Mouse (Mus musculus) left cerebral cortex, adult 2 months (tissue): Measurements from ENCODE around the gene Cxcr2. TPM values are rescaled to one million over a fixed set of nuclear protein-coding genes. Genes with fewer than 3 reads are reported as not detected.
A peak's percentile ranks its signal among the peaks of the same experiment; 100 is the strongest.

Source experiments
- DNase-seq, 2 experiments: peaks; one replicate each; pipeline ENCODE4 v3.0.0; 2021 to 2022; ENCODE audit warnings: low spot score in 2 of 2, mixed read lengths in 1 of 2; ENCODE audit errors: extremely low spot score in 1 of 2
- H3K27ac ChIP-seq: fragments of 200-600 bp; 2 replicates; pipeline ENCODE4 v1.8.1; 2022
- H3K4me3 ChIP-seq: fragments of 200-600 bp; 2 replicates; pipeline ENCODE4 v1.8.1; 2022
- CTCF ChIP-seq: fragments of 200-600 bp; IDR thresholded peaks from 2 replicates; pipeline ENCODE4 v1.8.1; 2022; ENCODE audit warnings: antibody characterized with exemption, mild to moderate bottlenecking, moderate library complexity
- intact Hi-C: fragments of 180-260 bp; cut with DNase I; formaldehyde crosslinking; loops from one replicate; pipeline ENCODE4 v1.15.1; 2025
- total RNA-seq, 2 experiments: library from RNA; stranded (reverse); gene quantifications; 2 replicates each; pipeline ENCODE4 v1.2.3; 2021

Gene Cxcr2
- total RNA-seq, 2 experiments from 2014 or later = not detected

DNA sequence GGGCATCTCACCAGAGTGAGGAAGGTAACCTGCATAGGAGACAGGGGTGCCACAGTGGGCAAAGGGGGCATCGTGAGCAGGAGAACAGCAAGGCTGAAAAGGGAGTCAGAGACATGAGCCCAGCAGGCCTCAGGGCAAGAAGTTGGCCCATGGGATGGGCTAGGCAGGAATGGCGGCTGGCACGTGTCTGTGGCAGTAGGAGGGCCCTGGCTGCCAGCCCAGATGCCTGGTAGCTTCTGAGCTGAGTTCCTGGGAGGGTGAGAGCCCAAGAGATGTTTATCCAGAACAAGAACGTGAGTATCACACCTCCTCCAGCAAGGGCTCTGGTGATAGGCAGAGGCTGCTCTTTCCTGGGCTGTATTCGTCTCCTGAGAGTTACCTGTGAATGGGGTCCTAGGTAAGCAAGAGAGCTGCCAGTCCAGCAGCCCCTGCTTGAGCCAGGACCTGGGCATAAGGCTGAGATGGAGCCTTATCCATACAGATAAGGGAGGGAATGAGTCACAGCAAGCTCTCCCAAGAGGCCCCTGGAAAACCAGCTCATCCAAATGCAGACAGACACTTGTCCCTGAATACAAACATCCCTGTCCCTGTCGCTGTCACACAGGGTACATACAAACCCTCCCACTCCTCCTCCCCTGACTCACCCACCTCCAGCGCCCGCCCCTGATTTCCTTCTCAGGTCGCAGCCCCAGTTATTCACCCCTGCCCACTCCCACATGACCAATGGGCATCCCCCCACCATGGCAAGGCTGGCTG is 31.8 kb upstream of the Cxcr2 start:
- DNase-seq = peak; percentile 44 to 55
- no peak overlapping the region for H3K27ac ChIP-seq
- no peak overlapping the region for H3K4me3 ChIP-seq
- TF ChIP-seq CTCF = no peak
- intact Hi-C loops = loop anchor here (2.0 kb wide), 1 partner anchor 125 kb away; no protein-coding TSS in a partner anchor

DNA sequence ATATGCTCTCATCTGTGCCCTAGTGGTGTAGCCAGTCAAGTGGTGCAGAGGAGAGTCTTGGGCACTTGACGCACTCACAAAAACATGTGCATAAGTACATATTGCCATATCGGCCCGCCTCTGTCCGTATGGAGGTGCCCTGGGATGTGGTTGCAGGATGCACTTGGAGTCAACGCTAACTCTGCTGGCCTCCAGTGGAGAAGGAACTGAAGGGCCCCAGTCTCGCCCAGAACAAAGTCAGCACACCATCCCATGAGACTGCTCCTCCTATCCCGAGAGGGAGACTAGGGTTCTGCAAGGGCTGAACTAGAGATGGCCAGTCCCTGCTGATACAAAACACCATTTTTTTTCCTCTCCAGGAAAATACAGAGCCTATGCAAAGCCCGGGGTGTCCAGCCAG is 30.6 kb upstream of the Cxcr2 start:
- Histone ChIP-seq H3K27ac (no peak overlapping the region), H3K4me3 (no peak overlapping the region)
- intact Hi-C loops = loop anchor here (2.0 kb wide), 1 partner anchor 126 kb away; no protein-coding TSS in a partner anchor
- DNase-seq = no peak
- no peak for TF ChIP-seq CTCF

DNA sequence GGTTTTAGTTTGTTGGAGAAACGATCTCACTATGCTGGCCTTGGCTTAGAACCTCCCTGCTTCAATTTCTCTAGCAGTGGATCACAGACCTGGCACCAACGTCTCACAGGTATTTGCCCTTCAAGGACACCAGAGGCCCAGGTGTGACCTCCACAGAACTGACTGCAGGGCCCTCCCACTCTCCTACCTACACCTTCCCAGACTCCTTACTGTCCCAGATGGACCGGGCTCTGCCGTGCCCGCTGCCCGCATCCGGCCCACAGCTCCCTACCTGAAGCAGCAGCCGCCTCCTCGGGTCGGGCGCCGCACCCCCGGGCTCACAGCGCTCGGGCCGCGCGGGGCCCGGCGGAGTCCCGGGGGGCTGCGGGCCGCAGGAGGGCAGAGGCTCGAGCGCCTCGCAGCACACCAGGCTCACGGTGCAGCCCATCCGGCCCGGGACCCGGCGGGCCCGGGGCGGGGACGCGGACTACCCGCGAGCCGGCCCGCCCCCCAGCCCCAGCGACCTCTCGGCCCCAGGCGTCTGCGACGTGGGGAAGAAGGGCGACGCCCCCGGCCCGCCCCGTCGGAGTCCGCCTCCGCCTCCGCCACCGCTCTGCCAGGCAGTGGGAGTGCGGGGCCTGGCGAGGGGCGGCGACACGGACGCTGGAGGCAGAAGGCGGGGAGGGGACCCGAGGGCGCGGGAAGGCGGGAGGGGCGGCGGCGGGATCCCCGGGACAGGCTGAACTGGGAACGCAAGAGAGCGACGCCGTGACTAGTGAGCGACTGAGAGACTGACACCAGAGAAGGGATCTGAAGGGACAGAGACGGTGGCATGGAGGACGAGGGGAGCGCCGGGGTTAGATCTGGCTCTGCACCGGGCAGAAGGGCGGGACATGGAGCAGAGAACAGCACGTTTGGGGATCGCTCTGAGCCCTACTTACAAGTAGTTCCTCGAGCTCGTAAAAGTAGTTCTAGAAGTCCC is 29.5 kb upstream of the Cxcr2 start, which contains the start of gene Tns1:
Gene Tns1 (minus strand): TSS at position 429 of the 961 bp plus-strand sequence.
- TF ChIP-seq CTCF = no peak
- Histone ChIP-seq H3K4me3 (peak within 1 kb of the TSS; percentile 38), H3K27ac (no peak within 1 kb of the TSS)
- intact Hi-C loops = loop anchor here (2.0 kb wide), 1 partner anchor 42 kb away; no protein-coding TSS in a partner anchor
- DNase-seq = no peak

DNA sequence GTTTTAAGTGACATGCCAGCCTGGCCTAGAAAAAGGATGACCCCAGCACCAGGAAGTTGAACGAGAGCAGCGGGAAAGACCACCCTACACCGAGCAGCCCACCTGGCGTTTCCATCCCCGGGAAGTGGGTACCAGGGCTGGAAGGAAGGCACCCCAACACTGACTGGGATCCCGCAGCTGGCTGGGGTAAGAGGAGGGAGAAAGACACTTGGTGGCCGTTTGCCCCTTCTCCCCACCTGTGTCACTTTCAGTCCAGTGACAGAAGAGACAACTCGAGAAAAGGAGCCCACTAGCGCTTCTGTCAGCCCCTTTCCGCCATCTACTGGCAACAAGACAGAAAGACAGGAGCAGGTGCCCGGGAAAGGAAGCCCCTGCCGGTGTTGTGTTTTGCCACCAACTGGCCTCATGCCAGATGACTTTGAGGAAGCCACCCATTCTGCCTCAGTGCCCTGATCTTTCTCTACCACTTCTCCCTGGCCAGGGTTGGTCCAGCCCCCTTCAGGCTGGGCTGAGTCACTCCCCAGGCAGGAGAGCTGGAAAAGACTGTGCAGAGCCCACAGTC is 28.7 kb upstream of the Cxcr2 start, which contains the start of gene Rufy4:
Gene Rufy4 (plus strand): TSS at position 551 of the 562 bp plus-strand sequence.
- intact Hi-C loops = loop anchor here (1.0 to 2.0 kb wide), 2 partner anchors 42 to 224 kb away; no protein-coding TSS in a partner anchor
- Histone ChIP-seq H3K4me3 (peak within 1 kb of the TSS; percentile 38), H3K27ac (no peak within 1 kb of the TSS)
- DNase-seq = peak; percentile 60 to 67
- peak; percentile 86 for TF ChIP-seq CTCF

DNA sequence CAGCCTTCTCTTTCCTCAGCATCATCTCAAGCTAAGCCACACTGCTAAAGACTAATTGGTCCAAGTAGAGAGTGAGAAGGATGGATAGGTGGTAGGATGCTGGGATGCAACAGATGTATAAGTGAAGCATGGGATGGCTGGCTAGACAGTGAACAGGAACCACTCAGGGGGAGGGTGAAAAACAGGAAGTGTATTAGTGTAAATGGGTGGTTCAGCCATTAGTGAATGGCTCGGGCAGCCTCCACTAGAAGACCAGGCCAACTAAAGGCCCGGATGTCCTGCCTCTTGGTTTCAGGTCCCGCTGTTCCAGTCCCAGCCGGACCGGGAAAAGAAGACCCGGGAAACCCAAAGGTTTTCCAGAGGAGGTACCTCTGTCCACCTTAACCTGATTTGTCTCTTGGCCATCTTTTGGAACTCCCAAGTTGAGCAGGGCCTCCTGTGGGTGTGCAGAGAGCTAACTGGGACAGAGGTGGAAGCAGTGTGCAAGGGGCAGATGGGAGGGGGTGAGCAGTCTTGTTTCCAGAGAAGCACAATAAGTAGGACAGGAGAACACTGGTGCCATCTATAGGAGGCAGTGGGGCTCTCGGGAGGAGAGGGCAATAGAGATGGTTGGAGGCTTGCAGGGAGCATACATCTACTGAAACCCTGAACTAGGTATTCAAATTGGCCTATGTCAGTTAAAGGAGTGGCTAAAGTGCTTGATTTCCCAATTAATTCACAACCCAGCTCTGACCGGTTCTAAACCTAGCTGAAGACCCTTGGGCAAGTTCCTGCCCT is 22.7 kb upstream of the Cxcr2 start:
- H3K4me3 ChIP-seq = no peak overlapping the region
- TF ChIP-seq CTCF = no peak
- no peak overlapping the region for H3K27ac ChIP-seq
- DNase-seq = no peak
- intact Hi-C loops = no loop called here

DNA sequence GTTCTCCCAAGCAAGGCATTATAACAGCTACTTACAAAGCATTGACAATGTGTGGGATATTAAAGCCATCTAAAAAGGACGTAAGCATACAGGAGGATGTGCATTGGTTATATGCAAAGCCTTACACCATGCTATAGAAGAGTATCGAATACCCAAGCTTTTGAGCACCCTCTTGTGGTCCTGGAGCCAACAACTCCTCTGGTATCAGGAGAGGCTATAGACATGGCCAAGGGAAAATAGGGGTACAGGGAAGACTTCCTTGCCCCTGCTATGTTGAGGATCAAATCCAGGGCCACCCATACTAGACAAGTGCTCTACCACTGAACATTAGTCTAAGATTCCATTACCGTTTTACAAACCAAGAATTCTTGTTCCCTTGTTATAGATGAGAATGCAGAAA is 21.8 kb upstream of the Cxcr2 start:
- peak; percentile 37 for TF ChIP-seq CTCF
- DNase-seq = no peak
- intact Hi-C loops = no loop called here
- no peak overlapping the region for H3K4me3 ChIP-seq
- H3K27ac ChIP-seq = no peak overlapping the region

DNA sequence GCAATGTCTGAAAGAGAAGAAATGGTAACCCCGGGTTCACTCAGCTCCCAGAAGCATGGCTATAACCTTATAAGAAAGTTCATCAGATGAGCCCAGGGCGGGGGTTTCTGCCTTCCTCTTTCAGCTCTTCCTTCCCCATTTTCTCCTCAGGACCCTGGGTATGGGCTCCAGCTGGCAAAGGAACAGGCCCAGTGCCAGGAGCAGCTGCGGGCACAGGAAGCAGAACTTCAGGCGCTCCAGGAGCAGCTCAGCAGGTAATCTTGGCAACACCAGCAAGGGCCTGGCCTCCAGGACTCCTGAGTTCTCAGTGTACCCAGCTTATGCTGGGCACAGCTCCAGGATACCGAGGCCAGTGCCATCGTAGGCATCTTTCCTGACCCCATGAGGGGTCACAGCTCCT is 19.8 kb upstream of the Cxcr2 start:
- no peak for TF ChIP-seq CTCF
- intact Hi-C loops = no loop called here
- Histone ChIP-seq H3K27ac (no peak overlapping the region), H3K4me3 (no peak overlapping the region)
- DNase-seq = no peak

DNA sequence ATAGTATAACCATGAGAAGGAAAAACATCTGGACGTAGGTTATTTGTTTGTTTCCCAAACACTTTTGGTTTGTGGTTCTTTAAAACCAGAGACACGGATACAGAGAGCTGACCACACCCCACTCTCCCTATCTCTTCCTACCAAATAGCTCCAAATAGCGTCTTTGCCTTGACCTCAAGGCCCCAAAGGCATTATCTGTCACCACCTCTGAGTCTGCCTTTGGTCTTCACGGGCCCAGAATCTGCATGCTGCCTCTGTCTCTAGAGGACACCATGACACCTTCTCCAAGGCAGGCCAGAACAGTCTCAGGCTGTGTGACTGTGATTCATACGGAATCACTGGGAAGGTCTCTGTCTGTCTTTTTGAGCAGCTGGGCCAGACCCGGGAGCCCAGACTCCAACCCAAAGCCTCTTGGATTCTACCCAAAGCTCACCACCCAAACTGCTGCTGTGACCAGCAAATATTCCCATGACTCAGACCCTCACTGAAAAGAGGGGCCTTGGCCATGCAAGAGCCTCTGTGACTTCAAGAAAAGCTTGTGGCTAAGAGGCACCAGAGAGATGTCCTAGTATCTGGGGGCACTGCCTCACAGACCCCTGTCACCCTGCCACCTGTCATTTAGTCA is 18.4 kb upstream of the Cxcr2 start:
- intact Hi-C loops = no loop called here
- no peak overlapping the region for H3K4me3 ChIP-seq
- no peak overlapping the region for H3K27ac ChIP-seq
- no peak for DNase-seq
- TF ChIP-seq CTCF = no peak

DNA sequence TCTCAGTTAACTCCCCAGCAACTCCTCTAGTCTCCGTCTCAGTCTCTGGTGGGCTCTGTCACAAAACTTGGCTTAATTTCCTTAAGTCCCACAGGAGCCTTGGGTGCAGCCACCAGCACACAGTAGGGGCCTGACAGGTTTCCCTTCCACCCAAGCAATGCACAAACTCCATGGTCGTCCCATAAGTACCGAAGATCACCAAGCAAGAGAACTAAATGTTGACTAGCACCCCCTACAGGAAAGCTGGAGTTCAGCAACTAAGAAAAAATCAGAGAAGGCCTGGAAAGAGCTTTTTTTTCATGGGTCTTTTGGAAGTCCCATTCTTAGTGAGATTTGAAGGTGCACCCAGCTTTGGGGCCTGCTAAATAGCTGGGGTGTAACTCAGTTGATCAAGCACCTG is 14.4 kb upstream of the Cxcr2 start:
- no peak for DNase-seq
- Histone ChIP-seq H3K4me3 (no peak overlapping the region), H3K27ac (no peak overlapping the region)
- intact Hi-C loops = no loop called here
- TF ChIP-seq CTCF = peak; percentile 63

DNA sequence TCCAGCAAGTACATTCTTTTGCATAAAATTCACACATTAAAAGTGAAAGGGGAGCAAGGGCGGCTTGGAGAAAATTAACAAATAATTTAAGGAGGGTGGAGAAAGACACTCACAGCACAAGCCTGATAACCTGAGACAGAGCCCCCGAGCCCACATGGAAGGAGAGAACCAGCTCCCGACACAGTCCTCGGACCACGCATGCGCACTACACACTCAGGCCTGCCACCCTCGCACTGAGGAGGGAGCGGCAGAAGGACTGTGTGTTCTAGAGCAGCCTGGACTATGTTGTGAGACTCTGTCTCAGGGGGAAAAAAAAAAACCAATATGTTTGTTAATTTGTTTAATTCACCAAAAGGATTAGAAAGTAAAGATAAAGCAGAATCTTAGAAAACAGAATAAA is 12.0 kb upstream of the Cxcr2 start:
- Histone ChIP-seq H3K27ac (no peak overlapping the region), H3K4me3 (no peak overlapping the region)
- no peak for TF ChIP-seq CTCF
- intact Hi-C loops = no loop called here
- DNase-seq = no peak
